Mouse (Mus musculus) neural tube, embryonic 14.5 days (tissue): ENCODE measurements around the gene Wdr26. TPM values are rescaled to one million over a fixed set of nuclear protein-coding genes. Genes with fewer than 3 reads are reported as not detected.

Experiments used
- ATAC-seq: fragments of 200-750 bp; cut with Nextera tagmentation; 2 replicates; pipeline ENCODE4 v1.8.0; 2017; ENCODE audit warnings: low read depth, mild to moderate bottlenecking, moderate TSS enrichment, moderate library complexity
- H3K27ac ChIP-seq: fragments of 300-500 bp; sonication (generic); 2 replicates; pipeline ENCODE4 v1.5.1; 2014; ENCODE audit warnings: low read depth, mild to moderate bottlenecking, control low read depth, low read length, moderate library complexity, mixed read lengths
- H3K27me3 ChIP-seq: fragments of 300-500 bp; sonication (generic); 2 replicates; pipeline ENCODE4 v1.6.1; 2014; ENCODE audit warnings: low read length; ENCODE audit not compliant: control insufficient read depth, insufficient read depth
- H3K36me3 ChIP-seq: fragments of 300-500 bp; sonication (generic); 2 replicates; pipeline ENCODE4 v1.6.1; 2014; ENCODE audit warnings: low read length, mixed read lengths; ENCODE audit not compliant: control insufficient read depth, insufficient read depth
- H3K4me1 ChIP-seq: fragments of 300-500 bp; sonication (generic); 2 replicates; pipeline ENCODE4 v1.6.1; 2014; ENCODE audit warnings: low read length; ENCODE audit not compliant: control insufficient read depth, insufficient read depth
- H3K4me2 ChIP-seq: fragments of 300-500 bp; sonication (generic); 2 replicates; pipeline ENCODE4 v1.6.1; 2014; ENCODE audit warnings: mild to moderate bottlenecking, low read depth, low read length, control low read depth
- H3K4me3 ChIP-seq: fragments of 300-500 bp; sonication (generic); 2 replicates; pipeline ENCODE4 v1.5.1; 2014; ENCODE audit warnings: low read depth, low read length, control low read depth, mixed read lengths
- H3K9ac ChIP-seq: fragments of 300-500 bp; sonication (generic); replicated peaks from 2 replicates; pipeline ENCODE4 v1.6.1; 2014; ENCODE audit warnings: low read depth, mild to moderate bottlenecking, control low read depth, low read length, mixed read lengths
- H3K9me3 ChIP-seq: fragments of 300-500 bp; sonication (generic); 2 replicates; pipeline ENCODE4 v1.6.1; 2016; ENCODE audit warnings: low read length; ENCODE audit not compliant: control insufficient read depth
- WGBS: fragments of 180-500 bp; shearing (Covaris S2); extraction: QIAGEN DNeasy Blood & Tissue Kit; methylation state at CpG from one replicate; pipeline ENCODE4 v1.1.7; 2014; 5-methylcytosine and 5-hydroxymethylcytosine counted together
- polyA plus RNA-seq: library from polyadenylated mRNA; unstranded; fragments of >200 nt; fragmentation: Nextera tagmentation; extraction: Ambion mirVana; gene quantifications from 2 replicates; pipeline ENCODE4 v1.2.1, GENCODE M21; 2014

The Wdr26 gene
- polyA plus RNA-seq = 52.0 and 53.0 TPM in 2 replicates

DNA sequence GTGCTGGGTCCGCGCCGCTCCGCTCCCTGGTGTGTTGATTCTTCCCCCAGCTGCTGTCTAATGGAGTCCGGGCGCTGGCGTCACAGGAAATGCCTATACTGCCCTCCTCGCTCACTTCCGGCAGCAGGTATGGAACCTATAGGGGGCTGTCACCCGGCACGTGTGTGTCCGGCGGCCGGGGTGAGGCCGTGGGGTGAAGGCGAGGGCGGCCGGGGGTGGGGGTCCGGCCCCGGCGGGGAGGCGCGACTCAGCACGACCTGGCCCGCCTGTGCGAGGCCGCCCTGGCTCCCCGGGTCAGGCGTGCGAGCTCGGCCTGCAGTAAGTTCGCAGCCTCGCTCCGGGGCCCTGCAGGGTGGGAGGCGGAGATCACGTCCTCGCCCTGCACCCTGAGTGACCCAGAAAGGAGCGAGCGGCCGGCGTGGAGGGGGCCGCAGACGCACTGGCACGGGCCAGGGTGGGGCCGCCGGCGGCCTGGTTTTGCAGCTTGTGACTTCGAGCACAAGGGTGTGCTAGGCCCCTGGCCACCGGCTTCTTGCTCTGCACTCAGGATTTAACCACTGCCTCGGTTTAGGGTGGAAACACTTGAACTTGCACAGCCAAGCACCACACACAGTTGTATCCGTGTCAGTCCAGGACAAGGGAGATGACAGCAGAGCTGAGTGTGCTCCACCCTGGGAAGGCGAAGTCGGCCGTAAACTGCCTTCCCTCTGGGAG, at the start of gene Wdr26:
TSS of gene Wdr26 (minus strand) at position 82 of the 714 bp plus-strand sequence.
- peak within 1 kb of the TSS; percentile 81 for H3K4me3 ChIP-seq
- peak within 1 kb of the TSS; percentile 94 for H3K27ac ChIP-seq
- H3K9ac ChIP-seq = peak within 1 kb of the TSS; percentile 98
- no peaks in the 10 kb centered on the region for H3K9me3 ChIP-seq
- H3K4me1 ChIP-seq = peaks cover 20% of the 10 kb centered on the region
- under 1% methylated on average over 54 of the region's 54 CpGs for WGBS
- H3K27me3 ChIP-seq = no peaks in the 10 kb centered on the region
- ATAC-seq = peak; percentile 96
- peak within 1 kb of the TSS; percentile 95 for H3K4me2 ChIP-seq
- H3K36me3 ChIP-seq = no peaks in the 10 kb centered on the region; the same call in 1 of the 2 replicates

GRCm38 (mm10) chr1:181260949-181261696, 49.3 kb upstream of the Wdr26 start:
- no peak overlapping the region for H3K9ac ChIP-seq
- H3K27ac ChIP-seq = no peak overlapping the region
- no peak overlapping the region for H3K4me2 ChIP-seq
- no peak for ATAC-seq
- 33% methylated on average over 8 of the region's 8 CpGs for WGBS
- H3K4me3 ChIP-seq = no peak overlapping the region
- no peaks in the 10 kb centered on the region for H3K9me3 ChIP-seq
- H3K36me3 ChIP-seq = no peaks in the 10 kb centered on the region
- H3K4me1 ChIP-seq = peaks cover 6% of the 10 kb centered on the region; the same call in 1 of the 2 replicates
- no peaks in the 10 kb centered on the region for H3K27me3 ChIP-seq

GRCm38 (mm10) chr1:181260422-181260821, 48.6 kb upstream of the Wdr26 start:
- Histone ChIP-seq H3K4me3 (no peak overlapping the region), H3K27me3 (no peaks in the 10 kb centered on the region), H3K4me1 (peaks cover 7% of the 10 kb centered on the region; the same call in 1 of the 2 replicates), H3K4me2 (no peak overlapping the region), H3K9me3 (no peaks in the 10 kb centered on the region), H3K9ac (no peak overlapping the region), H3K36me3 (no peaks in the 10 kb centered on the region), H3K27ac (no peak overlapping the region)
- ATAC-seq = no peak
- 92% methylated on average over 10 of the region's 10 CpGs for WGBS

DNA sequence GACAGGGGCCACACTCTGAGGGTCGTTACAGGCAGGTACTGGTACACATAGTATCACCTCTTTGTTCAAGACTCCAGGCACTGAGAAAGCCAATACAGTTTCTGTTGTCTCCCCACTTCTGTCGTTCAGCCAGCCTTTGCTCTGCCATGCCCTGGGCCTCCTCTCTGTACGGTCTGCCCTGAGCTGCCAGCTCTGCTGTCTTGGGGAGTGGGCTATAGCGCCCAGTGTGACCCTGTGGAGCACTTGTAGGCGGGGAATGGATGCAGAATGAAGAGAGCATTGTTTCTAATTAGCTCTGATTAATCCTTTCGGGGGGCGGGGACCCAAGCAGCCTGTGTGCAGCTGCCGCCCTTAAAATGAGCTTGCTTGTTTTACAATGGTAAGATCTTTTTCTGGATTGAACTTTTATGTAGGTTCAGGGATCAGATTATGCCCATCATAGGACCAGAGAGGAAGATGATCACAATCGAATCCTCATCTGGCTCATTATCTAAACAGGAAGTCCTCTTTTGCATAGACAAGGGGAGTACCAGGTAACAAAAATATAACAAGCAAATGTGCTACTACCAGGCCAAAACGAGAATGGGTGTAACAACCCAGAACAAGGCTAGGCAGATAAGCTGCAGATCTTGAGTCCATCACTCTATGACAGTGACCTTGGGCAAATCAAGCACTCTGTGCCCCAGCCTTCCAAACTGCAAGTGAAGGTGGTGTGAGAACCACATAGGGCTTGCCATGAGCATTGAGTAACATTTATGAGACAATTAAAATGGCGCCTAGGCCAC, 48.0 kb upstream of the Wdr26 start:
- H3K4me1 ChIP-seq = peaks cover 7% of the 10 kb centered on the region; the same call in 1 of the 2 replicates
- no peaks in the 10 kb centered on the region for H3K36me3 ChIP-seq
- H3K4me2 ChIP-seq = no peak overlapping the region
- peak; percentile 38; the same call in 1 of the 2 replicates for ATAC-seq
- H3K9me3 ChIP-seq = no peaks in the 10 kb centered on the region
- H3K9ac ChIP-seq = no peak overlapping the region
- 47% methylated on average over 11 of the region's 11 CpGs for WGBS
- no peaks in the 10 kb centered on the region for H3K27me3 ChIP-seq
- no peak overlapping the region for H3K27ac ChIP-seq
- H3K4me3 ChIP-seq = no peak overlapping the region

- no peaks in the 10 kb centered on the region for H3K9me3 ChIP-seq
- H3K27ac ChIP-seq = no peak overlapping the region
- H3K36me3 ChIP-seq = no peaks in the 10 kb centered on the region
- H3K4me2 ChIP-seq = no peak overlapping the region
- no peak overlapping the region for H3K9ac ChIP-seq
- peaks cover 7% of the 10 kb centered on the region; the same call in 1 of the 2 replicates for H3K4me1 ChIP-seq
- WGBS = 53% methylated on average over 5 of the region's 5 CpGs
- ATAC-seq = no peak
- H3K27me3 ChIP-seq = no peaks in the 10 kb centered on the region
- no peak overlapping the region for H3K4me3 ChIP-seq
Observed at GRCm38 (mm10) chr1:181259056-181259455, 47.3 kb upstream of the Wdr26 start.

- ATAC-seq = no peak
- H3K27me3 ChIP-seq = no peaks in the 10 kb centered on the region
- no peak overlapping the region for H3K27ac ChIP-seq
- H3K4me3 ChIP-seq = no peak overlapping the region
- H3K4me1 ChIP-seq = peaks cover 7% of the 10 kb centered on the region; the same call in 1 of the 2 replicates
- WGBS = 82% methylated on average over 5 of the region's 5 CpGs
- no peaks in the 10 kb centered on the region for H3K9me3 ChIP-seq
- H3K4me2 ChIP-seq = no peak overlapping the region
- H3K9ac ChIP-seq = no peak overlapping the region
- H3K36me3 ChIP-seq = no peaks in the 10 kb centered on the region
Observed at GRCm38 (mm10) chr1:181258616-181259015, 46.8 kb upstream of the Wdr26 start.

DNA sequence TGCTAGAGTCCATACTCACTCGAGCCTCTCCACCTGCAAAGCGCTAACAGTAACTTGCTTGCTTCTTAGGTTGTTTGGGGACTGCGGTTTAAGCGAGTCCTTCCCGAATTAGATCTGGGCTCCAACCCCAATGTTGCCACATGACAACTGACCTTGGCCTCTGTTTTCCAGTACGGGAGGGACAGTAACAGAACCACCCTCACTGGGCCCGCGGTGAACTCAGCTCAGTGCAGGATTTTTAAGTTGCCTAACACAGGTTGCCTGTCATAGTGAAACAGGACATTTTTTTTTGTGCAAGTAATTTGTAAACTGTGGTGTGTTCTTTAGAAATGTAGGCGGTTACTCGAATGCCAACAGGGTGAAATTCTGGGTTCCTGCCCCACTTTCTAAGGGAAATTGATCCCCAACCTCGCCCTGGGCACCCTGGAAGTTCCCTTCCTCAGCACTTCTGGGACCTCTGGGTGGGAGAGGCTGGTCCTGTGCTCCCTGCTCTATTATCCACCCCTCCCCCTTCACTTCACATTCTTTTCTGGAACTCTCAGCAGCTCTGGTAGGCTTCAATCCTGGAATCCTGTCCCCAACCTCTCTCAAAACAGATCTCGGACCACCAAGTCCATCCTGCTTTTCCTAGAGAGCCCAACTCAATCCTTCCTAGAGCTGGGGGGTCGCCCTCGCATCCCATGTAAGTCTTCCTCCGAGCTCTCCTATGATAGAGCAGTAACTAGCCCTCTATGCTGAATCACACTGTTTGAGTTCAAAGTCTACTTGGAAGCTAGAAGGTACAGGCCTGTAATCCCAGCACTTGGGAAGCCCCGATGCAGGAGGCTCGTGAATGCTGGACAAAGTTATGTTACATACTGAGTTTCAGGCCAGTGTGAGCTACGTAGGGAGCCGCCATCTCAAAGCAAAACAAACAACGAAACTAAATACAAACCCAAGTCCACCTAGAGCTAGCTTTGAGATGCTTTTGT, 46.1 kb upstream of the Wdr26 start:
- H3K4me1 ChIP-seq = peaks cover 7% of the 10 kb centered on the region; the same call in 1 of the 2 replicates
- no peak overlapping the region for H3K9ac ChIP-seq
- no peaks in the 10 kb centered on the region for H3K27me3 ChIP-seq
- no peak overlapping the region for H3K27ac ChIP-seq
- H3K9me3 ChIP-seq = no peaks in the 10 kb centered on the region
- WGBS = 76% methylated on average over 20 of the region's 20 CpGs
- no peak for ATAC-seq
- H3K4me2 ChIP-seq = no peak overlapping the region
- H3K36me3 ChIP-seq = no peaks in the 10 kb centered on the region
- H3K4me3 ChIP-seq = no peak overlapping the region
